20 mouse cellular contexts compared by ENCODE assay signal in the genomic region with DNA sequence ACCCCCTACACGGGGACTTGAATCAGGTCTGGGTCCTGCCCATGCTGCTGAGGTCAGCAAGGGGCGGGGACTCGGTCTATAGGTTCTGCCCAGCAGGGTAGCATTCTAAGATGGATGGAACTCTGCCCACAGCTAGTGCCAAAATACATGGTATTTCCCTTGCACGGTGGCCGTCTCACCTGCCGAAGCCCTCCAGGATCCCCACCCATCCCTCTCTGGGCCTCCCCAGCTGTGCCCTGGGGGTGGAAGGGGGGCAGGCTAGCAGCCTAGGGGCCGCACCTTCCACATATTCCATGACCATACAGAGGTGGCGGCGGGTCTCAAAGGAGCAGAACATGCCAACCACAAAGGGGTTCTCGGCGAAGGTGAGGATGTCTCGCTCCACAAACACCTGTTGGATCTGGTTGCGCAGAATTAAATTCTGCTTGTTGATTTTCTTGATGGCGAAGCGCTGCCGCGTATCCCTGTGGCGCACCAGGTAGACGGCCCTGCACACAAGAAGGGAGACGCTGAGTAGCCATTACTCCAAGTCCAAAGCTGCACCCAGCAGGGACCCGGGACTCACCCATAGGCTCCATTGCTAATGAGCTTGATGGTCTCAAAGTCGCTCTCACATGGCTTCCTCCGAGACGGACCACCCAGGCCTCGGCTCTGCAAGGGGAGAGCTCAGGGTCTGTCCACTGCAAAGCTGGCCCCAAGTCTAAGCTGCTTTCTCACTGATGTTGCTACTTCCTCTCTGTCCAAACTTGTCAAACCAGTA.
"Had no signal": no experiment of that assay in that cellular context is flagged by ENCODE, and none has a peak within 500 bp of the region (broad histone marks: within the 10 kb centered on the region; RNA-seq: fewer than 3 reads in every experiment).

No protein-coding gene starts in this region.

- H3K9me3 ChIP-seq: limb, embryonic 12.5 days; liver, embryonic 13.5 days; midbrain, embryonic 12.5 days; midbrain, embryonic 15.5 days; neural tube, embryonic 12.5 days; neural tube, embryonic 15.5 days; stomach, embryonic 15.5 days had no signal

- H3K27ac ChIP-seq: left cerebral cortex, adult 2 months; limb, embryonic 12.5 days; liver, embryonic 13.5 days; macrophage; midbrain, embryonic 12.5 days; midbrain, embryonic 15.5 days; neural tube, embryonic 12.5 days; neural tube, embryonic 15.5 days; stomach, embryonic 15.5 days had no signal

- H3K27me3 ChIP-seq: liver, embryonic 13.5 days; midbrain, embryonic 15.5 days; stomach, embryonic 15.5 days had no signal

- H3K4me3 ChIP-seq: left cerebral cortex, adult 2 months; limb, embryonic 12.5 days; liver, embryonic 13.5 days; midbrain, embryonic 12.5 days; midbrain, embryonic 15.5 days; neural tube, embryonic 12.5 days; stomach, embryonic 15.5 days had no signal

- DNase-seq: kidney, adult 18-20 months; kidney, adult 9 months; kidney, postnatal 14 days; kidney, postnatal 4 days; layer of hippocampus, postnatal 36 days; liver; liver, embryonic 13.5 days; lung, embryonic 14.5 days; retina, postnatal 1 day; right cerebral cortex, postnatal 25 days; spleen, adult 18-20 months; thymus, postnatal 25 days had no signal
